Mouse (Mus musculus) small intestine, adult 2 months (tissue): Measurements from ENCODE around the gene Klkb1. TPM values are rescaled to one million over a fixed set of nuclear protein-coding genes. Genes with fewer than 3 reads are reported as not detected.

Source experiments
- H3K27ac ChIP-seq: fragments of 200-500 bp; 2 replicates; pipeline ENCODE4 v1.5.1; 2012; ENCODE audit warnings: low read depth, low read length, control low read depth, inconsistent platforms; ENCODE audit not compliant: insufficient read depth
- H3K27me3 ChIP-seq: fragments of 200-500 bp; 2 replicates; pipeline ENCODE4 v1.6.1; 2012; ENCODE audit warnings: mild to moderate bottlenecking, moderate library complexity, low read length, inconsistent platforms; ENCODE audit not compliant: control insufficient read depth, insufficient read depth
- H3K36me3 ChIP-seq: fragments of 200-500 bp; 2 replicates; pipeline ENCODE4 v1.6.1; 2012; ENCODE audit warnings: mild to moderate bottlenecking, low read length, control low read depth, inconsistent platforms; ENCODE audit not compliant: control insufficient read depth, insufficient read depth
- H3K4me1 ChIP-seq: fragments of 200-500 bp; 2 replicates; pipeline ENCODE4 v1.6.1; 2012; ENCODE audit warnings: low read length, inconsistent platforms, mixed read lengths; ENCODE audit not compliant: control insufficient read depth, insufficient read depth, insufficient read length
- H3K4me3 ChIP-seq: fragments of 200-500 bp; 2 replicates; pipeline ENCODE4 v1.5.1; 2012; ENCODE audit warnings: low read depth, mild to moderate bottlenecking, control low read depth, inconsistent platforms, low read length, moderate library complexity
- CTCF ChIP-seq: fragments of 200-500 bp; IDR thresholded peaks from 2 replicates; pipeline ENCODE4 v1.5.1; 2012; ENCODE audit warnings: low read depth, mild to moderate bottlenecking, control low read depth, inconsistent platforms, low read length, moderate library complexity, mixed read lengths; ENCODE audit not compliant: insufficient replicate concordance, insufficient read length; ENCODE audit errors: extremely low read depth
- POLR2A ChIP-seq: fragments of 200-500 bp; IDR thresholded peaks from 2 replicates; pipeline ENCODE4 v1.6.1; 2012; ENCODE audit warnings: low read depth, mild to moderate bottlenecking, control low read depth, inconsistent platforms, low read length, moderate library complexity
- WGBS: fragments of 180-500 bp; shearing (Covaris S2); methylation state at CpG from one replicate; pipeline ENCODE4 v1.1.7; 2018; 5-methylcytosine and 5-hydroxymethylcytosine counted together
- polyA plus RNA-seq: library from polyadenylated mRNA; depleted of rRNA; stranded (reverse); fragments of >200 nt; gene quantifications from 2 replicates; pipeline ENCODE4 v1.2.3, GENCODE M21; 2012

The Klkb1 gene
- polyA plus RNA-seq, 1 experiment, result 0.25 TPM

DNA sequence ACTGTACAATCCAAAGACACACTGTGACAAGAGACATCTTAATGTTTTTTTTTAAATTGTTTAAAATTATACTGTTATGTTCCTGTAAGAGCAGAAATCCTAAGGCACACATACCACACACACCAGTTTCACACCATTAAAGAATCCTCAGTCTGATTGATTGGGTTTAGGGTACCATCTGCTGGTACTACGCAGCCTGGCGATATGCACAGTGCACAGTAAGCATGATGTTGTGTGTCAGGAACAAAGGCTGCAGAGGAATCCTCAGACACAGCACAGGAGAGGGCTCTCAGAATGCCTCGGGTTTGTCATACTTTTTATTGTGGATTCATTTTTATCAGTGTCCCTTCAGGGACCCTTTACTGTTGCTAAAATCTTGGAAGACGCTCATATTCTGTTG, 20.3 kb downstream of the Klkb1 start:
- Histone ChIP-seq H3K27ac (no peak overlapping the region), H3K36me3 (no peaks in the 10 kb centered on the region), H3K27me3 (no peaks in the 10 kb centered on the region), H3K4me3 (no peak overlapping the region), H3K4me1 (no peaks in the 10 kb centered on the region)
- TF ChIP-seq CTCF (no peak), POLR2A (no peak)
- 82% methylated on average over 4 of the region's 4 CpGs for WGBS

DNA sequence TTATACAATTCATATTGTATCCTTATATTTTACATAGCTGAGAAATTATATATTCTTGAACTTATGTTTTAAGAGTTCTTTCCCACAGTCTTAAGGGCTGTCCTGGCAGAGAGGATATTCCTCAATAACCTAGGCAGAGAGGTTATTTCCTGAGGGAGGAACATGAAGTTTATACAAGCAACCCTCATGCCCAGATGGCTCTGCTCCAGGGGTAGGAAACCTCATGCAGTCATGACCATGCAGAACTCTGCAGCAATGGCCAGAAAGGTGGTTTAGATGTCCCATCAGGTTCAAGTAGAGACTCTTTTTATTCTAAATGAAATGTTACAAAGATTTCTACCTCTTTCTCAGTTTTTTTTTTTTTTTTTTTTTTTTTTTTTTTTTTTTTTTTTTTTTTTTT, 25.6 kb downstream of the Klkb1 start:
- H3K27me3 ChIP-seq, result no peaks in the 10 kb centered on the region
- no peaks in the 10 kb centered on the region for H3K36me3 ChIP-seq
- H3K4me1 ChIP-seq, result peaks cover 7% of the 10 kb centered on the region; the same call in 1 of the 2 replicates
- H3K4me3 ChIP-seq, result no peak overlapping the region
- H3K27ac ChIP-seq, result no peak overlapping the region
- TF ChIP-seq CTCF (no peak), POLR2A (no peak)

DNA sequence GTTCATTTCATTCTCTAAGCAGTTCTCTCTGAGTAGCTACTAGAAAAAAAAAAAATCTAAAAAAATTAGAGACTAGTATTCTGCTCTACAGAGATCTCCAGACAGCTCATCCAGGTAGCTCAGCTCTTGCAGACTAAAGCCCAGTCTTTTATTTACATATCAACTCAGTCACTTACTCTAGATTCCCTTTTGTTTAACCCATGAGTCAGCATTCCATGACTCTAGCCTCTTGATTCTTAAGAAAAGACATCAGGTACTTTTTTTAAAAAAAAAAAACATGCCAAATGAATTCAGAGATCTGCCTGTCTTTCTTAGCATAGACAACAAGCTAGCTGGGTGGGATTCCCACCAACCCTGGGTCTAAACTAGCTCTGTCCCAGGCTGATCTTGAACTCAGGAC, 26.2 kb downstream of the Klkb1 start:
- TF ChIP-seq POLR2A (no peak), CTCF (no peak)
- peaks cover 7% of the 10 kb centered on the region; the same call in 1 of the 2 replicates for H3K4me1 ChIP-seq
- no peak overlapping the region for H3K27ac ChIP-seq

DNA sequence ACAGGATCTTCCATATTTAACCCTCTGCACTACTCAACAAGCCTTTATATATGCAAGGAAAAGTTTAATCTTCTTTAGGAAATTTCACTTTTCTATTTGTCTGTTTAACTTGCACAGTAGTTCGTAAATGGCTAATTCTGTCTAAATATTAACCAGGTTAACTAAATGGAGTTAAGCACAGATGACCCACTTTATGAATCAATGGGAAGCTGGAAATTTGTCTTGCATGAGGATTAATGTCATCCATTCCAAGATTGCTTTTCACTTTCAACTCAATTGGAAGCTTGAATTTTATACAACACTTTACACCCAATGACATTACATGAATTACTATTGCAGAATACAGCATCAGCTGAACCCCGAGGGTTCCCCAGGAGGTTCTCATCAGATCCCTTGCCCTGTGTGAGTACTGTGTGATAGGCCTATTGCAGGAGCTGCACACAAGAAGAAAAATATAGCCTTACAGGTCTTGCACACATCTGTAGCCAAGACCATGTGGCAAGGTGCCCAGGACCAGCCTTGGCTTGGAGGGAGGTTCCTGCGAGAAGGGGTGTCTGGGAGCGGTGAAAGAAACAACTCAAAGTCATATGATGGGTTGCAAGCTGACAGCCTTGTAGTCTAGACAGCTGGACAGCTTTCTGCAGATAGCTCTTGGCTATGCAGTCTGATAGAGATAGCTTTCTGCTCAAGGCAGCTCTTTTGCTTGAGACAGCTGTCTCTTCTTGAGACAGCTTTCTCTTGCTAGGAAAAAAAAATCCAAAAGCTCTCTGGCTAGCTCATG, 26.9 kb downstream of the Klkb1 start:
- no peaks in the 10 kb centered on the region for H3K27me3 ChIP-seq
- TF ChIP-seq POLR2A, result no peak
- TF ChIP-seq CTCF, result no peak
- H3K4me1 ChIP-seq, result peaks cover 7% of the 10 kb centered on the region; the same call in 1 of the 2 replicates
- no peaks in the 10 kb centered on the region for H3K36me3 ChIP-seq
- H3K4me3 ChIP-seq, result no peak overlapping the region
- WGBS, result 41% methylated on average over 4 of the region's 4 CpGs
- H3K27ac ChIP-seq, result no peak overlapping the region

More for the DNA sequence above, 26.2 kb downstream of the Klkb1 start:
- Histone ChIP-seq H3K36me3 (no peaks in the 10 kb centered on the region), H3K4me3 (no peak overlapping the region), H3K27me3 (no peaks in the 10 kb centered on the region)

DNA sequence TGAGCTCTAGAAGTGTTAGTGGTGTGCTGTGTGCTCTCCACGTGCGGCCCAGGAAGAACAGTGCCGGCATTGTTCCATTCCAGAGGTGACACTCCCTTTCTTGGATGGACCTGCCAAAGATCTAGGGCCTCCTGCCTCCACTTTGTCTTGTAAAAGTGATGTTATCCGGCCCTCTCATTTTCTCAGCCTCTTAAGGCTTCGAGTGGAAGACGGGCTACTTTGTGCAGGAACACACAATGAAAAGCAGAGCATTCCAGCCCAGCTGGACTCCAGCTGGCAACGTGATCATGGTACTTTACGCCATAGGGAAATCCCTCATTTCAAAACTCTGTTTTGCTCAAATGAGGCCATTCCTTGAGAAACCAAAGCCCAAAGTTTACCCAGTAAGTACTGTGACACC, 27.7 kb downstream of the Klkb1 start:
- TF ChIP-seq CTCF, result no peak
- Histone ChIP-seq H3K27me3 (no peaks in the 10 kb centered on the region), H3K36me3 (no peaks in the 10 kb centered on the region), H3K4me3 (no peak overlapping the region), H3K27ac (no peak overlapping the region), H3K4me1 (peaks cover 7% of the 10 kb centered on the region; the same call in 1 of the 2 replicates)
- 30% methylated on average over 8 of the region's 8 CpGs for WGBS

DNA sequence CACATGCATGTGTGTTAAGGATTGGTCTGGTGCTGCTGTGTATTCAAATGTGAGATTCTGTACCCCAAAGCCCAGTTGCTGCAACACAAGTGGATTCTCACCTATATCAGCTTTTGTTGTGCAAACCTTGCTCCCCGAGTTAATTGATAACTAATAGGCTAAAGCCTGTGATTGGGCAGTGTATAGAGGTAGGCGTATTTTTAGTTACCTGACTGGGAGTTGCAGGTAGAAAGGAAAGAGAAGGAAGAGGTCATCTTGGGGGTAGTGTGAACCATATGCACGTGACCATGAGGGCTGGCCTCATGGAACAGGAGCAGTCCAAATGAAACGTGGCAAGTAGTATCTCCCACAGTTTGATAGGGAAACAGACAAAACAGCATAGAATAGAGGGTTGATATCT, 29.7 kb downstream of the Klkb1 start:
- no peaks in the 10 kb centered on the region for H3K27me3 ChIP-seq
- H3K27ac ChIP-seq, result no peak overlapping the region
- peaks cover 7% of the 10 kb centered on the region; the same call in 1 of the 2 replicates for H3K4me1 ChIP-seq
- WGBS, result 28% methylated on average over 4 of the region's 4 CpGs
- no peaks in the 10 kb centered on the region for H3K36me3 ChIP-seq
- TF ChIP-seq CTCF (no peak), POLR2A (no peak)
- no peak overlapping the region for H3K4me3 ChIP-seq

DNA sequence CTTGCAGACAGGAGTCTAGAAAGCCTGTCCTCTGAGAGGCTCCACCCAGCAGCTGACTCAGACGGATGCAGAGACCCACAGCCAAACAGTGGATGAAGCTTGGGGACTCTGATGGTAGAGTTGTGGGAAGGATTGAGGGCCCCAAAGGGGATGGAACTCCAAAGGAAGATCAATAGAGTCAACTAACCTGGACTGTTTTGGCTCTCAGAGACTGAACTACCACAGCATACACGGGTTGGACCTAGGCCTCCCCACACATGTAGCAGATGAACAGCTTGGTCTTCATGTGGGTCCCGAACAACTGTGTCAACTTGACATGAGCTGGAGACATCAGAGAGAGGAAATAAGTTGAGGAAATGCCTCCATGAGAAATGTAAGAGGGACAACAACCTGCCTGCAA, 31.8 kb downstream of the Klkb1 start:
- H3K4me1 ChIP-seq, result peaks cover 5% of the 10 kb centered on the region; the same call in 1 of the 2 replicates
- H3K27ac ChIP-seq, result no peak overlapping the region

More for the DNA sequence above, 31.8 kb downstream of the Klkb1 start:
- 86% methylated on average over 3 of the region's 3 CpGs for WGBS
- H3K4me3 ChIP-seq, result no peak overlapping the region
- H3K27me3 ChIP-seq, result no peaks in the 10 kb centered on the region
- no peaks in the 10 kb centered on the region for H3K36me3 ChIP-seq
- TF ChIP-seq CTCF, result no peak
- TF ChIP-seq POLR2A, result no peak
